Mouse (Mus musculus) E14TG2a.4 (cell line): ENCODE results near the gene Tuba3a.

Experiments used
- CTCF ChIP-seq: conservative IDR thresholded peaks from 2 replicates; pipeline ENCODE4 v1.5.1; 2014; ENCODE audit warnings: low read length
- NANOG ChIP-seq: IDR thresholded peaks from 2 replicates; pipeline ENCODE4 v1.6.1; 2014; ENCODE audit warnings: borderline replicate concordance, low read length, mixed read lengths
- POU5F1 ChIP-seq: IDR thresholded peaks from 2 replicates; pipeline ENCODE4 v1.6.1; 2014; ENCODE audit warnings: low read length, borderline replicate concordance

GRCm38 (mm10) chr6:125305465-125305864 is 19.6 kb upstream of the Tuba3a start:
- TF ChIP-seq CTCF, result no peak
- TF ChIP-seq POU5F1, result no peak
- no peak for TF ChIP-seq NANOG
